Mouse (Mus musculus) stomach, postnatal 0 days (tissue): ENCODE measurements around the gene Fam228a. TPM values are rescaled to one million over a fixed set of nuclear protein-coding genes. Genes with fewer than 3 reads are reported as not detected.

Source experiments
- ATAC-seq: fragments of 200-750 bp; cut with Nextera tagmentation; 2 replicates; pipeline ENCODE4 v1.8.0; 2017; ENCODE audit not compliant: low FRiP score, low TSS enrichment
- DNase-seq: peaks from one replicate; pipeline ENCODE4 v3.0.0-alpha.2; 2016; ENCODE audit warnings: low spot score
- H3K27ac ChIP-seq: fragments of 300-500 bp; sonication (generic); replicated peaks from 2 replicates; pipeline ENCODE4 v1.5.1; 2014; ENCODE audit warnings: mild to moderate bottlenecking, control low read depth
- H3K27me3 ChIP-seq: fragments of 300-500 bp; sonication (generic); 2 replicates; pipeline ENCODE4 v1.6.1; 2014; ENCODE audit warnings: low read length; ENCODE audit not compliant: control insufficient read depth, insufficient read depth
- H3K36me3 ChIP-seq: fragments of 300-500 bp; sonication (generic); 2 replicates; pipeline ENCODE4 v1.6.1; 2014; ENCODE audit warnings: low read length, mixed read lengths; ENCODE audit not compliant: control insufficient read depth, insufficient read depth
- H3K4me1 ChIP-seq: fragments of 300-500 bp; sonication (generic); replicated peaks from 2 replicates; pipeline ENCODE4 v1.6.1; 2014; ENCODE audit warnings: antibody characterized with exemption; ENCODE audit not compliant: control insufficient read depth, insufficient read depth
- H3K4me2 ChIP-seq: fragments of 300-500 bp; sonication (generic); replicated peaks from 2 replicates; pipeline ENCODE4 v1.6.1; 2014; ENCODE audit warnings: low read depth, mild to moderate bottlenecking, control low read depth, moderate library complexity
- H3K4me3 ChIP-seq: fragments of 300-500 bp; sonication (generic); 2 replicates; pipeline ENCODE4 v1.5.1; 2014; ENCODE audit warnings: low read depth, low read length, control low read depth
- H3K9ac ChIP-seq: fragments of 300-500 bp; sonication (generic); 2 replicates; pipeline ENCODE4 v1.6.1; 2014; ENCODE audit warnings: mild to moderate bottlenecking, low read length, control low read depth, mixed read lengths
- H3K9me3 ChIP-seq: fragments of 300-500 bp; sonication (generic); 2 replicates; pipeline ENCODE4 v1.6.1; 2016; ENCODE audit warnings: low read length; ENCODE audit not compliant: control insufficient read depth
- CTCF ChIP-seq: IDR thresholded peaks from 2 replicates; pipeline ENCODE4 v1.5.1; 2016; ENCODE audit warnings: antibody characterized with exemption, low read depth, mild to moderate bottlenecking, moderate library complexity
- EP300 ChIP-seq: optimal IDR thresholded peaks from 2 replicates; pipeline ENCODE3; 2016; ENCODE audit warnings: antibody characterized with exemption
- WGBS: fragments of 180-500 bp; shearing (Covaris S2); extraction: QIAGEN DNeasy Blood & Tissue Kit; methylation state at CpG from one replicate; pipeline ENCODE4 v1.1.7; 2014; 5-methylcytosine and 5-hydroxymethylcytosine counted together
- polyA plus RNA-seq: library from polyadenylated mRNA; unstranded; fragments of >200 nt; fragmentation: Nextera tagmentation; extraction: Ambion mirVana; gene quantifications from 2 replicates; pipeline ENCODE4 v1.2.1, GENCODE M21; 2015

Gene Fam228a
- polyA plus RNA-seq, 1 experiment from 2014 or later: 0.05 TPM

DNA sequence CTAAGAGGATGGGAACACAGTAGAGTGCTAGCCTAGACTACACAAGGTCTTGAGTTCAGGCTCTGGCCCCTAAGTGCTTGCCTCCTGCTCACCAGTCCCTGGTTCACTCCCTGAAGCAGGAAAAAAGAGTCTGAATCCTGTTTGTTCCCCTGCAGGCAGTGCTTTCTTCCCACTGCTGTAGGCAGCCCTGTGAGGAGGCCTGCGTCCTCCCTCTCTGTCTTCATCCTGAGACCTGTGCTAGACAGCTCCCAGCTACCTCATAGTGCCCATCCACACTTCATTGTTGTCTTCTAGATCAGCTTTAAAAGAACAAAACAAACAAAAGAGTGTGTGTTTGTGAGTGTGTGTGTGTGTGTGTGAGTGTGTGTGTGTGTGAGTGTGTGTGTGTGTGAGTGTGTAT, 43.7 kb downstream of the Fam228a start:
- Histone ChIP-seq H3K4me1 (no peaks in the 10 kb centered on the region), H3K27ac (no peak overlapping the region), H3K4me2 (no peak overlapping the region), H3K4me3 (no peak overlapping the region), H3K9ac (no peak overlapping the region), H3K9me3 (no peaks in the 10 kb centered on the region), H3K36me3 (peaks cover 9% of the 10 kb centered on the region; the same call in 1 of the 2 replicates), H3K27me3 (no peaks in the 10 kb centered on the region)
- WGBS: 86% methylated on average over 1 of the region's 1 CpGs
- TF ChIP-seq CTCF: no peak
- TF ChIP-seq EP300: no peak
- DNase-seq (no peak), ATAC-seq (no peak)

DNA sequence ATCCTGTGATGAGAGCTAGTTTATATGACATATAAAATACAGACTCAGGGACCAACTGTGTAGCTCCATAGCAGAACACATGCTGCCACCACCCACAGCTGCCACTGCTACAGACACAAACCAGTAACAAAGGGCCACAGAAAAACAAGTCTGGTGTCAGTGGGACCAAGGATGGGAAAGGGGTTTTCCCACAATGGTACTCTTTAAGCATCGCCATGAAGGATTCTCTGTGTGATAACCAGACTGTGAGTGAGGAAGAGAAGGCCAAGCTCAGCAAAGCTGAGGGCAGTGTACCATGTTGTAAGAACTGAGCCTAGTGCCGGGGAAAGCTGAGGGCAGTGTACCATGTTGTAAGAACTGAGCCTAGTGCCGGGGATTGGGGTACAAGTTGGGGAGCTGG, 47.0 kb downstream of the Fam228a start:
- 89% methylated on average over 3 of the region's 3 CpGs for WGBS
- TF ChIP-seq EP300 (no peak), CTCF (no peak)
- DNase-seq (no peak), ATAC-seq (no peak)
- Histone ChIP-seq H3K4me3 (no peak overlapping the region), H3K9ac (no peak overlapping the region), H3K27me3 (no peaks in the 10 kb centered on the region), H3K4me2 (no peak overlapping the region), H3K36me3 (no peaks in the 10 kb centered on the region), H3K9me3 (no peaks in the 10 kb centered on the region), H3K27ac (no peak overlapping the region), H3K4me1 (no peaks in the 10 kb centered on the region)

DNA sequence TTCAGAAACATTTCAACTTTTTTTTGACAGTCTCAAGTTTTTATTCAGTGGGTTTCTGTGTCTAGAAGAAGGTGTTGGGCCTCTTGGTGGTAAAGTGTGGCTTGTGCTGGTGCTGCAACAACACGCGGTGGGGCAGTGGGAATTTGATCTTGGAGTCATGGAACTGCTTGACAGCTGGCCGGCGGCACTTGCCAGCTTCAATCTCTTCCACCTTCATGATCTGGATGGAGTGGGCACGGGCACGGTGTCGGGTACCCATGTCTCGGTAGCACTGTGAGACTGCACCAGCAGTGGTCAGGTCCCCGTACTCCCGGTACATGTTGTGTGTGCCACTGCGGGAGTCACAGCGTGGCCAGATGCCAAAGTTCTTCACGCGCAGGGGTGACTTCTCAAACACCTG, 48.9 kb downstream of the Fam228a start:
- no peak for DNase-seq
- Histone ChIP-seq H3K4me1 (no peaks in the 10 kb centered on the region), H3K27ac (no peak overlapping the region)

DNA sequence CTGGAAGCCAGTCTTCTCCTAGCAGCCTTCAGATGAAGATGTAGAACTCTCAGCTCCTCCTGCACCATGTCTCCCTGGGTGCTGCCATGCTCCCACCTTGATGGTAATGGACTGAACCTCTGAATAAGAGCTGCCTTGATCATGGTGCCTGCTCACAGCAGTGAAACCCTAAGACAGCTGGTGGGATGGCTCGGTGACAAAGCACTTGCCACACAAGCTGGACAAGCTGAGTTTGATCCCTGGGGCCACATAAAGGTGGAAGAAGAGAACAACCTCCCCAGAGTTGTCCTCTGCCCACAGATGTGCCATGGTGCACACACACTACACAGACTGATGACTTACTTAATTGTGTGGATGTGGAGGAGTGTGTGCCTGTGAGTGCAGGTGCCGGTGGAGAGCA, 49.8 kb downstream of the Fam228a start:
- DNase-seq (no peak), ATAC-seq (no peak)
- H3K9ac ChIP-seq: no peak overlapping the region
- H3K9me3 ChIP-seq: no peaks in the 10 kb centered on the region
- TF ChIP-seq EP300: no peak
- TF ChIP-seq CTCF: no peak
- WGBS: 89% methylated on average over 2 of the region's 2 CpGs
- H3K4me1 ChIP-seq: no peaks in the 10 kb centered on the region
- H3K4me2 ChIP-seq: no peak overlapping the region
- no peak overlapping the region for H3K27ac ChIP-seq
- H3K36me3 ChIP-seq: no peaks in the 10 kb centered on the region
- no peak overlapping the region for H3K4me3 ChIP-seq
- no peaks in the 10 kb centered on the region for H3K27me3 ChIP-seq

More for the DNA sequence above, 48.9 kb downstream of the Fam228a start:
- no peak for ATAC-seq
- Histone ChIP-seq H3K4me3 (no peak overlapping the region), H3K9me3 (no peaks in the 10 kb centered on the region), H3K9ac (no peak overlapping the region), H3K27me3 (no peaks in the 10 kb centered on the region), H3K4me2 (no peak overlapping the region), H3K36me3 (no peaks in the 10 kb centered on the region)
- no peak for TF ChIP-seq CTCF
- TF ChIP-seq EP300: no peak
- WGBS: 96% methylated on average over 14 of the region's 14 CpGs

DNA sequence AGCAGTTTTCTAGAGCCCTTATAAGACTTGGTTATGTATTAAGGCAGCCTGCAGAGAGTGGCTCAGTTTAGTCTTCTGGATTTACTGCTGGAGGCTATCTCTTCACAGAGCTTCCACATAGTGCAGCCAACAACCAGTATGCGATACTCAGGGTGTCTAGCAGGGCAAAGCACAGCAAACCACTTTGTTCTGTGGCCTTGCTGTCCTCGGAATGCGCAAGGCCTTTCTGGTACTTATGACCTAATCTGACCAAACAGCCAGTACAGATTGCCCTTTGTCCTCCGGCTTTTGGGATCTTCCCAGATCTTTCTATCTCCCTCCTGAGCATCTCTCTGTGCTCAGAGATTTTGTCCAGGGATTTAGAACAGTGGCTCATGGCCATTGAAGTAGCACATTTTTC, 52.8 kb downstream of the Fam228a start:
- Histone ChIP-seq H3K9me3 (no peaks in the 10 kb centered on the region), H3K4me2 (no peak overlapping the region), H3K4me3 (no peak overlapping the region), H3K36me3 (no peaks in the 10 kb centered on the region; the same call in 1 of the 2 replicates), H3K27ac (no peak overlapping the region), H3K27me3 (no peaks in the 10 kb centered on the region), H3K4me1 (no peaks in the 10 kb centered on the region), H3K9ac (no peak overlapping the region)
- TF ChIP-seq EP300 (no peak), CTCF (no peak)
- DNase-seq (no peak), ATAC-seq (no peak)
- WGBS: 81% methylated on average over 4 of the region's 4 CpGs

DNA sequence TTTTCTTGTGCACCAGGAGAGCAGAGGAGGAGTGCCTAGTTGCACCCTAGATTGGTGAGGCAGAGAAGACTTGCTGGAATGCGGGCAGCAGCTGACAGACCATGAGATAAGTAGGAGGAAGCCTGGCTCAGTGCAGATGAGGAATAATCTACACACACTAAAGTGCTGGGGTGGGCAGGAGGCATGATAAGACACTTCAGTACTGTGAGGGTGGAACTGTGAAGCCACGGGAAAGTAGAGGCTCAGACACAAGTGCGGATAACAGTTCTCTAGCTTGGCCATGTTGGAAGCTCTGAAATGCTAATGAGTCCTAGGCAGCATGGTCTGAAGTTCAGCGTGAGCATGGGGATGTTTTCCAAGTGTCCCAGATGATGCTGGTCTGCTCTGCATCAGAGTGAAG, 58.3 kb downstream of the Fam228a start:
- Histone ChIP-seq H3K4me2 (no peak overlapping the region), H3K9ac (no peak overlapping the region), H3K27ac (no peak overlapping the region), H3K27me3 (no peaks in the 10 kb centered on the region), H3K4me3 (no peak overlapping the region), H3K9me3 (no peaks in the 10 kb centered on the region), H3K4me1 (no peaks in the 10 kb centered on the region), H3K36me3 (peaks cover 6% of the 10 kb centered on the region)
- no peak for TF ChIP-seq EP300
- no peak for TF ChIP-seq CTCF
- DNase-seq (no peak), ATAC-seq (no peak)
- WGBS: 69% methylated on average over 4 of the region's 4 CpGs
